Mouse (Mus musculus): ENCODE data around the gene Homer1.

DNA sequence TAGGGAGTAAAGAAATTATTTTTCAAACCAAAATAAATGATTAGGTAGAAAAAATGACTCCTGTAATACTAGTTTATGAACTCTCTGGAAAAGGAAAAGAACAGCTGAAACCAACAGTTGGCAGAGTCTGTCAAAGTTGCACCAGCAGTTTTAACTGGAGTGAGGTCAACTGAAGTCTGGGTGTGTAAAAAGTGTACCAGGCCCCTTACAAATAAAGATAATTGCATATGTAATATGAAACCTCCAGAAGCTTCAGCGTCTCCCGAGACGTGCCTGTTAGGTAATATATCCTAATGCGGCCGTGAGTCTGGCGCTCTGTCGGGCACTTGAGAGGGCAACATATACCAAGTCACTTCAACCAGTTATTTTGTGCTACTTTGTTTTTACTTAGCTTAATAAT, 8.3 kb downstream of the Homer1 start:
- TF ChIP-seq POLR2A (IDR thresholded peaks at IDR 0.05; ENCODE audit: low read depth, low read length) (no peak), CTCF (IDR thresholded peaks at IDR 0.05; ENCODE audit: borderline replicate concordance, insufficient read depth, low read length) (no peak)
